Mouse (Mus musculus): ENCODE results near the gene Arid1b.

Arid1b gene

DNA sequence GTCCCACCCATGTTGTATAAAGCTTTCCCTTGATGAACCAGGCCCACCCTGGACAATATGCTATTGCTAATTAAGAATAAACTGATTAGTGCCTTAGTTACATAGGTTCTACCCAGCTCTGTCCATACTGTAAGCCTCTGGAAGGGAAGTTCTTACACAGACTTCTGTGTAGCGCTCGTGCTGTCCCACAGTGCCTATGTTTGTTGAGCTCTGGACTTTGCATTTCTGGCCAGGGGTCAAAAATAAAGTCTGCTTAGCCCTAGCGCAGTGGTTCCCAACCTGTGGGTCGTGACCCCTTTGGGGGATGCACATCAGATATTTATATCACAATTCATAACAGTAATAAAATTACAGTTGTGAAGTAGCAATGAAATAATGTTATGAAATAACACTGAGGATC lies 221.2 kb downstream of the Arid1b start:
- DNase-seq (ENCODE audit: low spot score): no peak

DNA sequence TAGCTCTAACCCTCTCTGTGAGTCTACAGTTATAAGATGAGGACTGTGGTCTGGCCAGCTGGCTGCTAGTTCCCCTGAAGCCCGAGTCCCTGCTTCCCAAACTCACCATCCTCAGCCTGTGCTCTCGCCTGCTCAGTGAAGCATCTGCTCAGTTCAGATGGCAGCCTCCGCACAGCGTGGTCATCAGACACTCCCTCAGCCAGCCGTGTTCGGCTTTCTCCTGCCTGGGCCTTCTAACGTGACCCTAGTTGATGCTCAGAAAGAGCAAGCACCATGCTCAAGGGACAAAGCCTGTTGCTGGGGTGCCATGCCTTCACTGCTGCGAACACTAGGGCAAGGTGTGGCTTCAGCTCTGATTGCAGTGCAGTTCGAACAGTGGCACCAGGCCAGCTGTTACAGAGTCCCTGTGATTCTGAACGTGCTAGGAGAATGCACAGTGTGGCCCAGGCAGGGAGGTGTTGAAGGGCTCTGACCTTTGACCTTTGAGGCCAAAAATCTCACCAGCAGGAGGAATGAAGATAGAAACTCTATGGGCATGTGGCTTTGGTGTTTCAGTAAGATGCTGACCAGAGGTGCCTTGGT lies 222.9 kb downstream of the Arid1b start:
- no peak for DNase-seq (ENCODE audit: low spot score)

DNA sequence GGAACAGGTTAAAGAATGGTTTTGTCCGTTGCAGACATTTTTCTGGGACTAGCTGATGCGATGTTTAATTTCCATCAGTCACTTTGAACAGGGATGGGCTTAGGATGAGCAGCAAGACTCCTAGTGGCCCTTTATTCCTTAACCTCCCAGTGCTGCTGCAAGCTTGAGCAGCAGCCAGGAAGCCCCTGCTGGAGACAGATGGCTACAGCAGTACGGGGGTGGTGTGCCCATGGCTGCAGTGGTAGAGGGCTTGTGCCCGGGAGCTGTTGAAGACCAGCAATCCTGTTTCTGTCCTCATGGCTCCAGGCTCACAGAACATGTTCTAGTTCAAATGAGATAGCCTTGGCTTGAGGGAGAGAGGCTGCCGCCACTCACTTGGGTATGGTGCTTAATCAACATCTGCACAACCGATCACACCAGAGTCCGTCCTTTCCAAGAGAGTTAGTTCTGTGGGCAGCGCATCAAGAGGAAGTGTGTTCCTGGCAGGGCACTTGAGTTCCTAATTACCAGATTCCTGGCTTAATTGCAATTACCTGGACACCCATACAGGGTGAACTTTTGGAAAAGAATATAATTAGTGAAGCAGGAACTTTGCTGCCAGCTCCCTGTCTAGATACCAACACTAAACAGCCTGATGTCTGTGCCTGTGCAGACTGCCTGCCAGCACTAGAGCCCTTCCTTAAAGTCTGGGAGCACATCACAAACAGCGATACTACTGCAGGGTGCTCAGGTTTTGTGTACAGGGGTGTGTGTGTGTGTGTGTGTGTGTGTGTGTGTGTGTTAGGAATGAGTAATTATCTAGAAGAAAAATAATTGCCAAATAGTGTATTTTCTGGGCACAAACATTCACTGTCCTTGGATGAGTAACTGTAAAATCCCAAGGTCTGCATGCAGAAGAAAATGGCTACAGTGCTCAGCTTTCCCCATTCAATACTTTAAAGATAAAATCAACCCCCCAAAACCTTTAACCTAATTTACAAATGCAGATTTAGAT lies 224.0 kb downstream of the Arid1b start:
- no peak for DNase-seq (ENCODE audit: low spot score)

DNA sequence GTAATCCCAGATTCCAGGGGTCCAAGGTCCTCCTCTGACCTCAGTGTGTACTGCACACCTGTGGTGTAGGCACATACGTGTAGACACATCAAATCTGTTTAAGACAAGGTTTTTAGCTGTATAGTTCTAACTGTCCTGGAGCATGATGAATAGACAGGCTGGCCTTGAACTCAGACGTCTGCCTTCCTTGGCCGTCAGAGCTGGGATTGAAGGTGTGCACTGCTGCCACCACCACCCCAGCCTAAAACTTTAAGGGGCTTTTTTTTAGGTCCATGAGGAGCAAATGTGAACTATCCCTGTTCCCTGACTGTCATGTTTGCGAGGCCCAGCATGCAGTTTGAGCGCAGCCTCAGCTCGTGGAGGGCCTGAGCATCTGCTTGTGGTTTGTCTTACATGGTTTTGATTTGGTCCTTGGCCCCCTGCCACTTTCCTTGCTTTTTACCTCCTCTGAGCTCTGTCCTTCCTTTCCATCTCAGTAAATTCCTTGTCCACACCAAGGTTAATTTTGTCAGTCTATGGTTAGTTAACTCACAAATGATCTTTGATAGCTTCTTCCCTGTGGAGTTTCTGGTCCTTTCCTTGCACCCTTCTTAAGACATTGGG lies 224.9 kb downstream of the Arid1b start:
- no peak for DNase-seq (ENCODE audit: low spot score)

DNA sequence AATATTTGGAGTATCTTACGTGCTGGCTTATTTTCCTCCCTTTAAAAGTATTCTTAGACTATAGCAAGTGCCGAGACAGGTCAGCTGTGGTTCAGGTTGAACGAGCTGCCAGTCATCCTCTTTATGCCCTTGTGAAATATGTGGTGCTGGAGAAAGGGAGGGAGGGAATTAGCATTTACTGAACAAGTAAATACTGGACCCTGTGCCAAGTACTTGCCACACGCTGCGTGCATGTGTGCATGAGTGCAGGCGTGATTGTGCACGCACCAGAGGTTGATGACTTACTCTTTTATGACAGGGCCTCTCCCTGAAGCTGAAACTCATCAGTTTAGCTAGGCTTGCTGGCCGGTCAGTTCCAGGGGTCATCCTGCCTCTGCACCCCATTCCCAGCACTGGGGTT lies 226.9 kb downstream of the Arid1b start:
- no peak for DNase-seq (ENCODE audit: low spot score)

DNA sequence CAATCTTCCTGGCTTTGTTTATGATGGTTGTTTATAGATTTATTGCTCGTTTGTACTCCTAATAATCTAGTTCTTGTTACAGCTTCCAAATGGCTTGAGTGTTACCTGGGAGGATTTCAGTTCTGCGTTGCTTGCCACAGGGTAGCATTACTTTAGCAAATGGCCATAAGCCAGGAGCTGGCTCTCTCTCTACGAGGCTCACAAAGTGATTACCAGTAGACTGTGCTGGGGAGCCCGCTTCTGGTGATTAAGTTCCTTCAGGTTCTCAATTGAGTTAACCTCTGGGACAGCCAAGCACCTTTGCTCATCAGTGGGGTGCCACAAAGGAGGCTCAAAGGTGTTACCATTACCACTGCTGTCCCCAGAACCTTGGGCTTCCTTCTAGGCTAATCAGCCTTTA lies 227.4 kb downstream of the Arid1b start:
- no peak for DNase-seq (ENCODE audit: low spot score)

DNA sequence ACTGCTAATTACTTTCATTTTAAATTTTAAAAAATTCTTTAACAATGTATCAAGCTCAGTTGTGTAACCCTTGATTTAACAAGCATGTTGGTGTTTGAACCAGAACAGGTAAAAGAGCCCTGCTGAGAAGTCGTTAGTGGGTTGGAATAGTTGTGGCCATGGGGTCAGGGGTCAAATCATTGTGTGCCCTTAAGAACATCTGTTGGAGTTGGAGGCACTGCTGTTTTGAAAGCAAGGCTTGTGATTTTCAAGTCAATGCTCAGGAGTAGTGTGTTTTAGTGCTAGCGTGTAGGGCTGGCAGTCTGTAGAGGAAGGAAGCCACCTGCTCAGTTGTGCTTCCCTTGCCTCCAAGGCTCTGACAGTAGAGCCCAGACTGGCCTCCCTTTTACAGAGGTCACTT lies 228.7 kb downstream of the Arid1b start:
- DNase-seq (ENCODE audit: low spot score): no peak

DNA sequence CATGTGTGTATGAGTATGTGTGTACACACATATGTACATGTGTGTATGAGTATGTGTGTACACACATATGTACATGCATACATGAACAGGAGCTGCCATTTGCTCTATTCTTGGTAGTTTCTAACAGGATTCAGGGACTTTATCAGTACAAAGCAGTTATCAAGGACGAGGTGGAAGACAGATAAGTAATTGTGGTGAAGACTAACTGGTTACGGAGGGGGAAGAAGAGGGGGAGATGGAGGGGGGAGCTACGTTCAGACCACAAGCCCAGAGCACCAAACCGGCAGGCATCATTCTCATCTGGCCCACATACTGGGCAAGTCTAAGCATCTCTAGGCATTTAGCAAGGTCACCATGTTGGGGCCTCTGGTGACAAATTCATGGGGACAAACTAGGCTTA lies 230.8 kb downstream of the Arid1b start:
- no peak for DNase-seq (ENCODE audit: low spot score)

DNA sequence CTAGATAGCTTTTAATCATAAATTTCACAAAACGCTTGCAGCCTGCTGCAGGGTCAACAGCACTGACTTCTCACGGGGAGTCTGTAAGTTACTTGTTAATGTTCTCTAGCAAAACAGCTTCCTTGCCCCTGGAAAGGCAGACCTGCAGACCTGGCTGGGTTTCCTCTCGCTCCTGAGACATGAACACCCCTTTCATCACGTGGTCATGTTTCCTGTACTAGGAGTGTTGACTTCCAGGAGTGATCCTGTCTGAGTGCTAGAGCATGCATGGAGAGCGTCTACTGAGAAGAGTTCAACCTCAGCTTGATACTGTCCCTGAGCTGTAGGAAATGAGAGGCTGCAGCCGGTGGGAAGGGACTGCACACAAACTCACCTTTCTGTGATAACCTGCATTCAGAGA lies 233.0 kb downstream of the Arid1b start:
- DNase-seq (ENCODE audit: low spot score): no peak

DNA sequence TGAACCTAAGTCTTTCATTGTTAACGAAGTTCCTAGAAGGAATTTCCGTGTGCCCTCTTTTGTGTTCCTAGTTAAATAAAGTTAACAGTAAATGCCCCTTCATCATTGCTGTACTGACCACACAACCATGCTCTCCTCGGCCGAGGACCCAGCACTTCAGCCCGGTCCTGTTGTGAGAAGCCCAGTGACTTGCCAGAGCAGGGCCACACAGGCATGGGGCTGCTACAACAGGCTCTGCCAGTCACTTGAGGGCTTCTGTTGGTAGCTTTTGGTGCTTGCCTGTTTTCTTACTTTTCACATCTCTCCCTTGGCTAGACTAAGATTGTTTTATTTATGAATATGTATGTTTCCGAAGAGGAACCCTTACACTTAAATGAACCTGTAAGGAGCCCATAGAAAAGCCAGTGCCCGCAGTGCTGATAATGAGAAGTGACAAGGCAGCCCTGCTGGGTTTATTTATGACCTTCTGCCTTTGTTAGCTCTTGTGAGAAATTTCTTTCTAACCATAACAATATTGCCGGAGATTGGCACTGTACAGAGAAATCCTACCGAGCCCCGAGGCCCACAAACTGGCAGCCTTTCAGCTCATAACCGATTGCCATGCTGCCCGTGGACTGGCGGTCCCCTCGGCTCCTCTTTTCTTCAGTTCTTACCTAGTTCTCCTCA lies 234.0 kb downstream of the Arid1b start:
- no peak for DNase-seq (ENCODE audit: low spot score)

DNA sequence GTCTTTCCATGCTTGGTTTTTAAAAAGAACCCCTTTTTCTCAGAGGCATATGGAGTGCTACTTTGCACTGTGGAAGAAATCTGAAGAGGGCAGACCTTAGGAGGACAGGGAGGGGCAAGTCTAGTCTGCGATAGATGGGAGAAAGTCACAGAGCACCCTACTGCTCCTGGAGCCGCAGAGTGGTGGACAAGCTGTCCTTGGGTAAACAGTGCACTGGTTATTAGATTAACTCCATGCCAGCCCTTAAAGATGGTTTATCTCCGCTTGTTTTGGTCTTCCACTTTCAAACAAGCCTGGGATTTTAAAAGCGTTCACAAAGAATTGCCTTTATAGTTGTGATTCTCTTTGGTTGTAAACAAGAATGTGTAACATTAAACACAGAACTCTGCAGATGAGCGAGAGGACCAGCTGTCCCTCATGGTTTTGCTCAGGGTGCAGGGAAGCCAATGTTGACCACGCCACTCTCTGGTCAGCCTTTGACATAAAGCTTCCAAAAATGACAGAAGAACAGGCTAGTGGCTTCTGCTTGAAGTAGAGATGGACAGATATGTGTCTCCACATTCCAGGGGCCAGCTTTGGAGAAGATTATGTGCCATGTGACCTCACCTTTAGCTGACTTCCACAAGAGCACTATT lies 234.6 kb downstream of the Arid1b start:
- no peak for DNase-seq (ENCODE audit: low spot score)

DNA sequence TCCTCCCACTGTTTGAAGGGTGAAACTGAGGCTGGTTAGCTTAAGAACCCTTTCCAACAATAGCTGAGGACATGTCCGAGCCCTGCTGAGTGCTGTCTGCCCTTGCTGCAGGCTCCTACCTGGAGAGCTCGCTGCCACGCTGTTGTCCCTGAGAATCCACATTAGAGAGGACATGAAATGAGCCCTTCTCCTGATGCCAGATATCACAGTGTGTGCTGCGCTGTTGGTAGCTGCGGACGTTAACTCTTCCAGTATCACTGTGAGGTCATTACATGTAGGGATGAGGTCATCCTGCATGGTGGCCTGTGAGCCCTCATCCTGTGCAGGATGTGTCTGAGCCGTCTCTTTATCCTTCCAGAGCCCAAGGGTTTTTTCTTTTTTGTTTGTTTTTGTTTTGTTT lies 235.9 kb downstream of the Arid1b start:
- DNase-seq (ENCODE audit: low spot score): no peak

DNA sequence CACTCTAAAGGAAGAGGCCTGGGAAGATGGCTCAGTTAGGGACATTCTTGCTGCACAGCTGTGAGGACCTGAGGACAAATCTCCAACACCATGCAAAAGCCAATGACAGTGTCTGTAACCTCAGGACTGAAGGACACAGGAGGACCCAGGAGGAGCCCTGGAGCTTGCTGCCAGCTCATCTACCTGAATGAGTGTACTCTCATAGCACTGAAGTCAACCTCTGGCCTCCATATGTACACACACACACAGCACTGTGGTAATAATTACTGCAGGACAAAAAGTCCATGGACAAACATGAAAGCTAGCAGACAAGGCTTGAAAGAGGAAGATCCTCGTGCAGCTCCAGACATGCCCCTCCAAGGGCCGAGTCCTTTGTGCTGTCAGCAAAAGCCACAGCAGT lies 238.0 kb downstream of the Arid1b start:
- no peak for DNase-seq (ENCODE audit: low spot score)

DNA sequence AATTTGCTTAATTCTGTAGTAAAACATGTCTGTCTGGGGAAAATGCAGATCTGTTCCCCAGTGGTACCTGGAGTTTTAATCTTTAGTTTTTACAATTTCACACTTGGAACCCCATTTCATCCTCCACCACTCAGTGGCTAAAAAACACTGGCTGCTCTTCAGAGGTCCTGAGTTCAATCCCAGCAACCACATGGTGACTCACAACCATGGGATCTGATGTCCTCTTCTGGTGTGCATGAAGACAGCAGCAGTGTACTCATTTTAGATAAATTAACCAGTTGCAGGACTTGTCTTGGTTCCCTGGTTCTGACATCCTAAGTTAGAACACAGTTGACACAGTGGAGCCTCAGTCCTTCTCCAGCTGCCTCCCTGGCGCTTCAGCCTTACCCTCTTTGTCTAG lies 239.9 kb downstream of the Arid1b start:
- no peak for DNase-seq (ENCODE audit: low spot score)

DNA sequence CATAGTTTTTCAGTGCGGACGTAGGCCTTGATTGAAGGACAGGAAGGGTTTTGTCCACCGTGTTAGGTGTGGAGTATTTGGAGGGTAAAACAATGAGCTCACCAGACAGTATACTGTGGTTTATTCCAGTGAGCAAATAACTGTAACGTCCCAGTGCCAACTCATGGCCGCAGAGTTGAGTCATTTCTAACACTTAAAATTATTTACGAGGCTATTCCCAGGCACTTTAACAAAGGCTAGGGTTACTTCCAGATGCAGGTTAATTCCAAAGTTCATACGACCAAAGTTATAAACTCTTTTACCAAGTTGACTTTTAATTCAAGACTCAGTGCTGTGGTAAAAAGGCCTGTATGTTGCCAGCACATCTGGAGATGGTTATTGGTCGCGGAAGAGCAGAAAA lies 240.9 kb downstream of the Arid1b start:
- DNase-seq (ENCODE audit: low spot score): no peak

DNA sequence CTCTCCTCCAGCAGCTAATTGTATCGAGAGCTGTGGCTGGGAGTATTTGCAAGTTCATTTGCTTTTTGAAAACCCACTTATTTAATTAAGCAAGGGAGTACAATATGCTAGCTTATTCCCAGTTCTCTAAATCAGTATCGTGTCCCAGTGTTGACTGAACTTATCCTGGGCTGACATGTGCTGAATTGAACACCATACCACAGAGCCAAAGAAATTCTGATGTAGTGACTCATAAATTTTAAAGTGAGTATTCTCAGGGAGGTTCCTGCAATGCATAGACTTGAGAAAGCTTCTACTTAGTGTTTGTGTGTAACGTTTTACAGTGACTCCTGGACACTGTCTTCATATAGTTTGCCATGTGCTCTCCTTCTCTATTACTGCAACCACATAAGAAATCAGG lies 243.6 kb downstream of the Arid1b start:
- no peak for DNase-seq (ENCODE audit: low spot score)

DNA sequence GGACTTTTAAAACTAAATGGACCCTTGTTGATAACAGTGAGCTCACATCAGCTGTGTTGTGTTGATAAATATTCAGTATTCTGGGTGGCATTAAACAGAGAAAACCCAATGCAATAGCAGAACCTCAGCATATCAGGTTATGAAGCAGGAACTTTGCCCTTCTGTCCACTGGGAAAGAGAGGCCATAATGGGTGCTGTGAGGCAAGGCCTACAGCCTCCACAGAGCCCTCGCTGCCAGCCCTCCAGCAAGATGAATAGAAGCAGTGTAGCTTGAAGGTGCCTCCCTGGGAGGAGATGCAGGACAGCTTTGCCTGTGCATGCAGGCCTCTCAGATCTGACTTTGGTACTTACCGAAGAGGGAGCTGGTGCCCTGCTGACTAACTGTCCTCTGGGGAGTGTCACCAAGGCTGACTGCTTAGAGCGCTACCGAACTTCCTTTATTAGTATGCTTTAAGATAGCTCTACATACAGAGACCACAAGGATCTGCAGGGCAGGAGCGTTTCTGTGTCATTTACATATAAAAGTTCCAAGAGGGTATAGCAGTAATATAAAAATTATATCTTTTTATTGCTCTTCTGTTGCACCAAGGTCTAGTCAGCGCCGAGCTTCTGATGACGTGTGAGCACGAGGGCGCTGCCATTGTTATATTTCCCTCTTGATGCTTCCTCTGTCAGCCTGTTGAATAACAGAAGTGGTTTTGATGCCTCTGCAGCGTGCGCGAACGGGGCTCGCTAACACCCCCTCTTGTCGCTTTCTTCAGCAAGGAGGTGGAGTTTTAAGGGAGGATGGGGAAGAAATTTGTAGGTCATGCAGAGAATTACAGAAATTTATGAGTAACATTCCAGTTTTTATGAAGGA lies 244.5 kb downstream of the Arid1b start:
- DNase-seq (ENCODE audit: low spot score): no peak

DNA sequence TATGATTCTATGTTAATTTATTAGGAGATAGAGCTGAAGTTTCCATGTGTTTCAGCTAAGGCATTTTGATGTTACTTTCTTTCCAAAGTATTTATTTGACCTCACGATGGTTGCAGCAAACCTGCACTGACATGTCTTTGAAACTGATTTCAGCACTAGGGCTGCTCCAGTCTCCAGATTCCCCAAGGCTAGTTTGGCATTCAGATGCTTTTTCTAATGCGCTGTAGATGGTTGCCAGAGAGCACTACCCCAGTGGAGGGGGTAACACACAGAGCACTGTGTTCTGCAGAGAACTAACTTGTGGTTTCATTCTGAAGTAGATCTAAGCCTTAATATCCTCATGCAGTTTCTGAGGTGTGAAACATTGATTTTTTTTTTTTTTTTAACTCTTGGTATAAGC lies 250.4 kb downstream of the Arid1b start:
- no peak for DNase-seq (ENCODE audit: low spot score)

DNA sequence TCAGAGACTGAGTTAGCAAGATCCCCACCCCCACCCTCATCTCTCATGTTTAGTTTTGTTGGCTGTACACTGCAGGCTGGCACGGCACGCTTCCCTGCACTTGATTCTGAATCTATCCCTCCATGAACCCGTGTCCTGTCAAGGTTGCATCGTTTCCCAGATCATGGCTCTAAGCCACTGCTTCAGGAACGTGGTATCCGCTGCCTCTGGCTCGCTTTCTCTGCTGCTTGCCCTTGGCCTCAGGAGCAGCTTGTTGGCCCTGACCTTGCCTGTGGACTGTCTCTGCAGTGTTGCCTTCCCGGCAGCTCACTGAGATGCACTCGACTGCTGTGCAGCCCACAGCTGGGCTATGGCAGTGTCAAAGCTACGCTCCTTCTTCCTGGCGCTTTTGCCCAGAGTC lies 252.6 kb downstream of the Arid1b start:
- DNase-seq (ENCODE audit: low spot score): no peak

DNA sequence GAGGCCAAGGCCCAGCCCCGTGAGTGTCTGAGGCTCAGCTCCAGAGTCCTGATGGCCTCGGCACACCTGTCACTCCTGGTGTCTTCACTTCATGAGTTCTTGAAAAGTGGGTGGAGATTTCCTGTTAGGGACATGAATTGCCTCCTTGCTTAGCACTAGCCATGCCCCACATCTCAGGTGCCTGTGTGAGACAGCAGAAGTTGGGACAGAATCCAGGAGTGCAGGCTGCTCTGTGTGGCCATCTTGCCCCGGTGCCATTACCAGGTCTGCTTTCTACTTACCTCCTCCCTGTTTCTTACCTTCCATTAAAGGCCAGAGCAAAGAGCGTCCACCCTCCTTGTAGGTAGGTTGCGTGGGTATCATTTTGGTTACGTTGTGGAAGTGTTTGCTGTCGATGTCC lies 253.1 kb downstream of the Arid1b start:
- DNase-seq (ENCODE audit: low spot score): no peak

DNA sequence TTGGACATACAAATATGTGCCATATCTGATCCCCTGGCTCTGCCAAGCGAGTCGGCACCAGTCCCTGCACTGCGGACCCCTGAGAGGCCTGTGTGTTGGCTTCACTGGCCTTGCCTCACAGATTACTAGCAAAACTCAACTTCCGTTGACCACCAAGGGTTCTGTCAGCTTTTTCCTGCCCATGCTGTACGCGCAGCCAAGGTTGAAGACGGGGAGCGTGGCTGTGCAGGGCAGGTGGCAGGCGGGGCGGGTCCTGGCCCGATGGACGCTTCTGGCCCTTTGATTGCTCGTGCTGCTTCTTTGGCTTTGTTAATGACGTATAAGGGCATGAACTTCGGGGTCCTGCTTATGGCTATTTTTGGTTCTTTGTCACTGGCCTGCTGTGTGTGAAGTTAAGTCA lies 253.6 kb downstream of the Arid1b start:
- DNase-seq (ENCODE audit: low spot score): no peak

All from layer of hippocampus, adult 11-12 months (tissue).